Mouse (Mus musculus): ENCODE data around the gene Gfm2. TPM values are rescaled to one million over a fixed set of nuclear protein-coding genes. Genes with fewer than 3 reads are reported as not detected.

Gfm2 gene
- total and polyA plus RNA-seq, 2 experiments from 2014 or later: 23.5 to 24.0 TPM

DNA sequence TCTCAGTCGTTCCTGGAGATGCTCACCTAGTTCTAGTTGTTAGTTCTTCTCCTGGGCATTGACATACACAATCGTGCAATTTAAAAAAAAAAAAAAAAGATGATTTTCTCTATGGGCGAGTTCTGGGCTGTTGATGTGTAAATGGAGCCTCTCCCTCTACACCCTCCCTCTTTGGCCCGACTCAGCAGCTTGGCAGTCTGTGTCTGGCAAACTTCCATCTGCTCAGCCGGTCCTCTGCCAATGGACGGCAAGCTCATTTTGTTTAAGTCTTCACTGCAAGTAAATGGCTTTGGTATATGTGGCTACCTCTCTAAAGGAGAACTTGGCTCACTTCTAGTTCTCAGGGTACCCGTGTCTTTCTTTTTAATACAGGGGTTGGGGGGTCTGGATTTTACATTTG lies 55.7 kb downstream of the Gfm2 start:
- WGBS: 41% methylated on average over 7 of the region's 7 CpGs
- DNase-seq (ENCODE audit: low spot score): peak; percentile 51

DNA sequence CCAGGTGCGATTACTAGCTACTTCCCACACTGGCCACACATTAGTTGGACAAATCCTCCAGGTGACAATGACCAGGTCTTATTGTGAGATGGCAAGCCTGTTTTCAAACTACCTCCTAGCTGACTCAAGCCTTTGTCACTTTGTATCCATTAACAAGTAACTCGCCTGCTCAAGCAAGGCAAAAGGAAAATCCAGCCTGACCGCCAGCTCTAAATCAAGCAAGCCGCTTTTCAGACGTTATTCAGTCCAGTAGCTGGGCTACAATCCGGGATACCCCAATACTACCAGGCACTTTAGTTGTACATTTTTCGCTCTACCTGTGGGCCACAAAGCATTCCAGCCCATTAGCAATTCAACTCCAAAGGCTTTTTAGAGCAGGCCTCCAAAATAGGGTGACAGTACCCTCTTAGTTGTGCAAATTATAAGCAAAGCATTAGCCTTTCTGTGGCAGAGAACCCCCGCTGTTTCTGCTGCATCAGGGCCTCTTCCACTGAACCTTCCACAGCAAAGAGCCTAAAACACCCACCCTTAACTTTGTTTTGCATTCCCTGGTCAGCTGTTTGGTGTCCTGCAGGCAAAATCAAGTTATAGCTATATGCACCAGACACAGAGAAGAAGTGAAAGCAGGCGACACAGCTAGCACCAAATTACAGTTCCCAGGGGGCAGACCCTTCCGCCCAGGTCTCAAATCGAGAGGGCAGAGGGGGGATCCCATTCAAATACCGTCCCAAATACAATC lies 58.6 kb downstream of the Gfm2 start:
- no peak overlapping the region for H3K9ac ChIP-seq (replicated peaks; ENCODE audit: low read depth, low read length)
- no peak overlapping the region for H3K4me2 ChIP-seq (ENCODE audit: low read depth, low read length)
- H3K36me3 ChIP-seq (replicated peaks; ENCODE audit: control insufficient read depth, insufficient read depth, low read length): no peaks in the 10 kb centered on the region
- no peaks in the 10 kb centered on the region for H3K27me3 ChIP-seq (ENCODE audit: control insufficient read depth, insufficient read depth, low read length)
- no peak for DNase-seq (ENCODE audit: low spot score)
- no peak overlapping the region for H3K27ac ChIP-seq (ENCODE audit: low read depth)
- no peak overlapping the region for H3K4me3 ChIP-seq (ENCODE audit: low read depth, low read length)
- TF ChIP-seq CTCF (IDR thresholded peaks at IDR 0.05; ENCODE audit: low read depth) (no peak), EP300 (IDR thresholded peaks at IDR 0.05; ENCODE audit: low read depth) (no peak)
- WGBS: 82% methylated on average over 12 of the region's 12 CpGs
- no peaks in the 10 kb centered on the region for H3K9me3 ChIP-seq (replicated peaks; ENCODE audit: control insufficient read depth, low read length)
- ATAC-seq (ENCODE audit: insufficient read depth, low read depth): no peak
- no peaks in the 10 kb centered on the region for H3K4me1 ChIP-seq (ENCODE audit: control insufficient read depth, insufficient read depth)

More for the DNA sequence above, 55.7 kb downstream of the Gfm2 start:
- H3K9me3 ChIP-seq (replicated peaks; ENCODE audit: control insufficient read depth, low read length): no peaks in the 10 kb centered on the region
- 0 out of 2 replicates have a peak, but pooled peaks cover 3% of the 10 kb centered on the region for H3K36me3 ChIP-seq (replicated peaks; ENCODE audit: control insufficient read depth, insufficient read depth, low read length)
- no peak overlapping the region for H3K4me3 ChIP-seq (ENCODE audit: low read depth, low read length)
- no peaks in the 10 kb centered on the region for H3K27me3 ChIP-seq (ENCODE audit: control insufficient read depth, insufficient read depth, low read length)
- no peaks in the 10 kb centered on the region for H3K4me1 ChIP-seq (ENCODE audit: control insufficient read depth, insufficient read depth)
- H3K27ac ChIP-seq (ENCODE audit: low read depth): no peak overlapping the region
- no peak overlapping the region for H3K9ac ChIP-seq (replicated peaks; ENCODE audit: low read depth, low read length)
- H3K4me2 ChIP-seq (ENCODE audit: low read depth, low read length): no peak overlapping the region
- TF ChIP-seq CTCF (IDR thresholded peaks at IDR 0.05; ENCODE audit: low read depth) (no peak), EP300 (IDR thresholded peaks at IDR 0.05; ENCODE audit: low read depth) (no peak)
- ATAC-seq (ENCODE audit: insufficient read depth, low read depth): no peak

DNA sequence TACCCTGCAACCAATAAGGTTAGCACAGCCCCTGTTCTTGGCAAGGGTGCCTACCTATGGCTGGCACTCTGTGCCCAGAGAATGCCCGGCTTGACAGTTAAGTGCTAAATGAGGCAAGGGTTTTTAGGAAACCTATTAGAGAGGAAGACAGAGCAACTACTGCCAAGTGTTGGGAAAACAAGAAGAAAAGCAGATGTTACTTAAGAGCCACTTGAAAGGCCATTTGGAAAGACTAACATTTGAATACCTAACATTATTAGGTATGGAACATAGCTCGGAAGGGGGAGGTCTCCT lies 59.1 kb downstream of the Gfm2 start:
- Histone ChIP-seq H3K27ac (ENCODE audit: low read depth) (no peak overlapping the region), H3K36me3 (replicated peaks; ENCODE audit: control insufficient read depth, insufficient read depth, low read length) (no peaks in the 10 kb centered on the region), H3K4me3 (ENCODE audit: low read depth, low read length) (no peak overlapping the region), H3K4me2 (ENCODE audit: low read depth, low read length) (no peak overlapping the region), H3K9me3 (replicated peaks; ENCODE audit: control insufficient read depth, low read length) (no peaks in the 10 kb centered on the region), H3K9ac (replicated peaks; ENCODE audit: low read depth, low read length) (no peak overlapping the region), H3K27me3 (ENCODE audit: control insufficient read depth, insufficient read depth, low read length) (no peaks in the 10 kb centered on the region), H3K4me1 (ENCODE audit: control insufficient read depth, insufficient read depth) (no peaks in the 10 kb centered on the region)
- TF ChIP-seq CTCF (IDR thresholded peaks at IDR 0.05; ENCODE audit: low read depth): no peak
- TF ChIP-seq EP300 (IDR thresholded peaks at IDR 0.05; ENCODE audit: low read depth): no peak
- no peak for DNase-seq (ENCODE audit: low spot score)
- 90% methylated on average over 2 of the region's 2 CpGs for WGBS
- no peak for ATAC-seq (ENCODE audit: insufficient read depth, low read depth)

DNA sequence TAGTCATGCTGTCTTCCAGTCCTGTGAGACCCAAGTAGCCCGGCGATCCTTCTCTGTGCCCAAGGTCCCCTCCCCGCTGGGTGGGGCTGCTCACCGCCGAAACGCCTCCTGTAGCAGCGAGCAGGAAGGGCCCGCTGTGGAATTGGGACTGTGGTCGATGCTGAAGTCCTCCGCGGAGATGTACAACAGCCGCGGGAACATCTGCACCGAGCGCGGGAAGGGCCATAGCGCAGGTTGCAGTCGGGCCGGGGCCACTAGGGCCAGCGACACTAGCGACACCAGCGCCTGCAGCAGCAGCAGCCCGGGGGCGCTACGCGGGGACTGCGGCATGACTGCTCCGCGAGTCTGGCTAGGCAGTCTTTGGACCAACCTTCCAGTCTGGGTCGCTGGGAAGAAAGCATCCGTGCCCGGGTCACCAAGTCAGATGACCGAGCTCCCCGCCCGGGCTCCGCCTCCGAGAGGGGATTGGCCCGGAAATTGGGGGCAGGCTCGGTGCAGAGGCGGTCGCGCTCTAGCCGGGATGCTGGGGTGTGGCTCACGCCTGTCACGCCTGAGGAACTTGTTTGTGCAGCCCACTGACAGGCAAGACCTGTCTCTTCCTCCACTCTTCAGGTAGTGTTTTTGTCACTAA lies 60.3 kb downstream of the Gfm2 start, which contains the start of gene Hexb:
Gene Hexb (minus strand): TSS at position 426 of the 631 bp plus-strand sequence.
- H3K9me3 ChIP-seq (replicated peaks; ENCODE audit: control insufficient read depth, low read length): no peaks in the 10 kb centered on the region
- WGBS: under 1% methylated on average over 45 of the region's 45 CpGs
- no peaks in the 10 kb centered on the region for H3K27me3 ChIP-seq (ENCODE audit: control insufficient read depth, insufficient read depth, low read length)

DNA sequence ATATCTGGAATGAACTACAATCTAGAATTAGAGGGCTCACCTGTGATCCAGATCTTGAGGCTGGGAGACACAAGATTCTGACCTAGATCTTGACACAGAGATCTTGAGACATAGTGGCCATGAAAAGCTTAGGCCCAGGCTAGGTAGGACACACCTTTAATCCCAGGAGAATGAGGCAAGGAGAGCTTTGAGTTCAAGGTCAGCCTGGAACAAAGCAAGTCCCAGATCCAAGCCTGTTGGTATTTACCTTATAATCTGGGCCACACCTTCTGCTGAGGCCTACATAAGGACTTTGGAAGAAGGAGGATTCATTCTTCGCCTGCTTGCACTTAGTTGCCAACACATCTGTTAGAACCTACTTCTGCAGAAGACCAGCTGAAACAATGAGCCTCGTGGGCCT lies 61.4 kb downstream of the Gfm2 start:
- Histone ChIP-seq H3K9ac (replicated peaks; ENCODE audit: low read depth, low read length) (no peak overlapping the region), H3K27ac (ENCODE audit: low read depth) (no peak overlapping the region), H3K27me3 (ENCODE audit: control insufficient read depth, insufficient read depth, low read length) (no peaks in the 10 kb centered on the region), H3K36me3 (replicated peaks; ENCODE audit: control insufficient read depth, insufficient read depth, low read length) (no peaks in the 10 kb centered on the region), H3K4me2 (ENCODE audit: low read depth, low read length) (no peak overlapping the region), H3K9me3 (replicated peaks; ENCODE audit: control insufficient read depth, low read length) (no peaks in the 10 kb centered on the region), H3K4me1 (ENCODE audit: control insufficient read depth, insufficient read depth) (no peaks in the 10 kb centered on the region), H3K4me3 (ENCODE audit: low read depth, low read length) (no peak overlapping the region)
- WGBS: 74% methylated on average over 2 of the region's 2 CpGs
- ATAC-seq (ENCODE audit: insufficient read depth, low read depth) (no peak), DNase-seq (ENCODE audit: low spot score) (no peak)
- TF ChIP-seq EP300 (IDR thresholded peaks at IDR 0.05; ENCODE audit: low read depth) (no peak), CTCF (IDR thresholded peaks at IDR 0.05; ENCODE audit: low read depth) (no peak)

More for the DNA sequence above, 60.3 kb downstream of the Gfm2 start, which contains the start of gene Hexb:
- ATAC-seq (ENCODE audit: insufficient read depth, low read depth): peak; percentile 95
- Histone ChIP-seq H3K27ac (ENCODE audit: low read depth) (peak within 1 kb of the TSS; percentile 59), H3K4me2 (ENCODE audit: low read depth, low read length) (peak within 1 kb of the TSS; percentile 76), H3K4me3 (ENCODE audit: low read depth, low read length) (peak within 1 kb of the TSS; percentile 72), H3K36me3 (replicated peaks; ENCODE audit: control insufficient read depth, insufficient read depth, low read length) (no peaks in the 10 kb centered on the region), H3K4me1 (ENCODE audit: control insufficient read depth, insufficient read depth) (no peaks in the 10 kb centered on the region), H3K9ac (replicated peaks; ENCODE audit: low read depth, low read length) (peak within 1 kb of the TSS; percentile 48)
- DNase-seq (ENCODE audit: low spot score): peak; percentile 82
- TF ChIP-seq EP300 (IDR thresholded peaks at IDR 0.05; ENCODE audit: low read depth) (no peak), CTCF (IDR thresholded peaks at IDR 0.05; ENCODE audit: low read depth) (peak; percentile 23)
